Mouse (Mus musculus) midbrain, embryonic 14.5 days (tissue): ENCODE measurements around the gene Tnnt3. TPM values are rescaled to one million over a fixed set of nuclear protein-coding genes. Genes with fewer than 3 reads are reported as not detected.

ENCODE experiments used
- ATAC-seq: fragments of 200-750 bp; cut with Nextera tagmentation; 2 replicates; pipeline ENCODE4 v1.8.0; 2017; ENCODE audit warnings: moderate number of reproducible peaks, moderate library complexity; ENCODE audit not compliant: low FRiP score, low TSS enrichment
- DNase-seq: peaks from one replicate; pipeline ENCODE4 v3.0.0-alpha.2; 2015
- H3K27ac ChIP-seq: fragments of 300-500 bp; sonication (generic); replicated peaks from 2 replicates; pipeline ENCODE4 v1.5.1; 2014; ENCODE audit warnings: mild to moderate bottlenecking, low read depth, low read length, moderate library complexity
- H3K27me3 ChIP-seq: fragments of 300-500 bp; sonication (generic); 2 replicates; pipeline ENCODE4 v1.6.1; 2014; ENCODE audit warnings: low read length, control low read depth, mixed read lengths; ENCODE audit not compliant: control insufficient read depth, insufficient read depth
- H3K36me3 ChIP-seq: fragments of 300-500 bp; sonication (generic); 2 replicates; pipeline ENCODE4 v1.6.1; 2014; ENCODE audit warnings: low read length, control low read depth; ENCODE audit not compliant: control insufficient read depth, insufficient read depth
- H3K4me1 ChIP-seq: fragments of 300-500 bp; sonication (generic); 2 replicates; pipeline ENCODE4 v1.6.1; 2014; ENCODE audit warnings: mild to moderate bottlenecking, antibody characterized with exemption, low read length, control low read depth; ENCODE audit not compliant: control insufficient read depth, insufficient read depth
- H3K4me2 ChIP-seq: fragments of 300-500 bp; sonication (generic); 2 replicates; pipeline ENCODE4 v1.6.1; 2014; ENCODE audit warnings: mild to moderate bottlenecking, low read length, moderate library complexity
- H3K4me3 ChIP-seq: fragments of 300-500 bp; sonication (generic); replicated peaks from 2 replicates; pipeline ENCODE4 v1.5.1; 2014; ENCODE audit warnings: low read depth, low read length
- H3K9ac ChIP-seq: fragments of 300-500 bp; sonication (generic); replicated peaks from 2 replicates; pipeline ENCODE4 v1.6.1; 2014; ENCODE audit warnings: mild to moderate bottlenecking, low read length, moderate library complexity
- H3K9me3 ChIP-seq: fragments of 300-500 bp; sonication (generic); 2 replicates; pipeline ENCODE4 v1.6.1; 2016; ENCODE audit warnings: low read length, control low read depth, mixed read lengths; ENCODE audit not compliant: control insufficient read depth
- WGBS: fragments of 180-500 bp; shearing (Covaris S2); extraction: QIAGEN DNeasy Blood & Tissue Kit; methylation state at CpG from one replicate; pipeline ENCODE4 v1.1.7; 2014; 5-methylcytosine and 5-hydroxymethylcytosine counted together
- polyA plus RNA-seq: library from polyadenylated mRNA; unstranded; fragments of >200 nt; fragmentation: Nextera tagmentation; extraction: Ambion mirVana; gene quantifications from 2 replicates; pipeline ENCODE4 v1.2.1, GENCODE M21; 2014

The Tnnt3 gene
- polyA plus RNA-seq, 1 experiment from 2014 or later, result 1.1 TPM

- H3K9ac ChIP-seq, result no peak overlapping the region
- H3K4me2 ChIP-seq, result no peak overlapping the region
- WGBS, result 91% methylated on average over 4 of the region's 4 CpGs
- no peaks in the 10 kb centered on the region for H3K27me3 ChIP-seq
- H3K36me3 ChIP-seq, result peaks cover 3% of the 10 kb centered on the region; the same call in 1 of the 2 replicates
- no peak overlapping the region for H3K27ac ChIP-seq
- ATAC-seq (no peak), DNase-seq (no peak)
- H3K4me1 ChIP-seq, result peaks cover 19% of the 10 kb centered on the region
- H3K4me3 ChIP-seq, result no peak overlapping the region
- no peaks in the 10 kb centered on the region for H3K9me3 ChIP-seq
Observed at GRCm38 (mm10) chr7:142535116-142535515, 36.5 kb downstream of the Tnnt3 start.

- no peak overlapping the region for H3K4me3 ChIP-seq
- no peaks in the 10 kb centered on the region for H3K27me3 ChIP-seq
- H3K4me1 ChIP-seq, result peaks cover 19% of the 10 kb centered on the region
- WGBS, result 99% methylated on average over 5 of the region's 5 CpGs
- no peak overlapping the region for H3K27ac ChIP-seq
- ATAC-seq (no peak), DNase-seq (no peak)
- no peak overlapping the region for H3K4me2 ChIP-seq
- no peak overlapping the region for H3K9ac ChIP-seq
- no peaks in the 10 kb centered on the region for H3K9me3 ChIP-seq
- peaks cover 6% of the 10 kb centered on the region; the same call in 1 of the 2 replicates for H3K36me3 ChIP-seq
Observed at GRCm38 (mm10) chr7:142535832-142536231, 37.2 kb downstream of the Tnnt3 start.

- H3K9me3 ChIP-seq, result no peaks in the 10 kb centered on the region
- DNase-seq (no peak), ATAC-seq (no peak)
- no peak overlapping the region for H3K9ac ChIP-seq
- no peak overlapping the region for H3K4me3 ChIP-seq
- no peak overlapping the region for H3K27ac ChIP-seq
- H3K27me3 ChIP-seq, result no peaks in the 10 kb centered on the region
- H3K36me3 ChIP-seq, result peaks cover 11% of the 10 kb centered on the region; the same call in 1 of the 2 replicates
- no peak overlapping the region for H3K4me2 ChIP-seq
- WGBS, result 71% methylated on average over 5 of the region's 5 CpGs
- H3K4me1 ChIP-seq, result peaks cover 19% of the 10 kb centered on the region
Observed at GRCm38 (mm10) chr7:142537181-142537580, 38.5 kb downstream of the Tnnt3 start.

- Histone ChIP-seq H3K4me1 (peaks cover 18% of the 10 kb centered on the region), H3K27ac (peak overlapping the region; percentile 38; the same call in 1 of the 2 replicates), H3K4me3 (no peak overlapping the region), H3K27me3 (no peaks in the 10 kb centered on the region), H3K9me3 (no peaks in the 10 kb centered on the region), H3K4me2 (no peak overlapping the region), H3K9ac (no peak overlapping the region), H3K36me3 (peaks cover 11% of the 10 kb centered on the region; the same call in 1 of the 2 replicates)
- no peak for ATAC-seq
- 6% methylated on average over 6 of the region's 6 CpGs for WGBS
- peak; percentile 91 for DNase-seq
Observed at GRCm38 (mm10) chr7:142537879-142538278, 39.2 kb downstream of the Tnnt3 start.

GRCm38 (mm10) chr7:142538291-142538690 lies 39.7 kb downstream of the Tnnt3 start:
- Histone ChIP-seq H3K9ac (no peak overlapping the region), H3K4me3 (no peak overlapping the region), H3K9me3 (no peaks in the 10 kb centered on the region), H3K27ac (peak overlapping the region; percentile 38), H3K36me3 (peaks cover 11% of the 10 kb centered on the region; the same call in 1 of the 2 replicates), H3K27me3 (no peaks in the 10 kb centered on the region), H3K4me2 (no peak overlapping the region), H3K4me1 (peaks cover 21% of the 10 kb centered on the region)
- DNase-seq, result no peak
- WGBS, result 37% methylated on average over 4 of the region's 4 CpGs
- no peak for ATAC-seq

- H3K9ac ChIP-seq, result no peak overlapping the region
- H3K4me3 ChIP-seq, result no peak overlapping the region
- H3K4me2 ChIP-seq, result no peak overlapping the region
- peaks cover 11% of the 10 kb centered on the region; the same call in 1 of the 2 replicates for H3K36me3 ChIP-seq
- H3K27me3 ChIP-seq, result no peaks in the 10 kb centered on the region
- H3K27ac ChIP-seq, result no peak overlapping the region
- H3K9me3 ChIP-seq, result no peaks in the 10 kb centered on the region
- no peak for ATAC-seq
- peaks cover 17% of the 10 kb centered on the region for H3K4me1 ChIP-seq
- DNase-seq, result no peak
- WGBS, result 29% methylated on average over 6 of the region's 6 CpGs
Observed at GRCm38 (mm10) chr7:142538766-142539165, 40.1 kb downstream of the Tnnt3 start.

GRCm38 (mm10) chr7:142539828-142540227 lies 41.2 kb downstream of the Tnnt3 start:
- Histone ChIP-seq H3K9ac (no peak overlapping the region), H3K4me3 (no peak overlapping the region), H3K27me3 (no peaks in the 10 kb centered on the region), H3K36me3 (peaks cover 11% of the 10 kb centered on the region; the same call in 1 of the 2 replicates), H3K4me1 (peaks cover 12% of the 10 kb centered on the region), H3K27ac (no peak overlapping the region), H3K9me3 (no peaks in the 10 kb centered on the region), H3K4me2 (no peak overlapping the region)
- 66% methylated on average over 8 of the region's 8 CpGs for WGBS
- ATAC-seq (no peak), DNase-seq (no peak)

- no peak overlapping the region for H3K4me3 ChIP-seq
- H3K27me3 ChIP-seq, result no peaks in the 10 kb centered on the region
- WGBS, result 18% methylated on average over 11 of the region's 11 CpGs
- DNase-seq (no peak), ATAC-seq (no peak)
- no peaks in the 10 kb centered on the region for H3K9me3 ChIP-seq
- H3K4me2 ChIP-seq, result no peak overlapping the region
- H3K36me3 ChIP-seq, result peaks cover 8% of the 10 kb centered on the region; the same call in 1 of the 2 replicates
- no peak overlapping the region for H3K27ac ChIP-seq
- peak overlapping the region; percentile 29; the same call in 1 of the 2 replicates for H3K9ac ChIP-seq
- H3K4me1 ChIP-seq, result peaks cover 12% of the 10 kb centered on the region
Observed at GRCm38 (mm10) chr7:142542771-142543303, 44.2 kb downstream of the Tnnt3 start.

- peaks cover 13% of the 10 kb centered on the region for H3K4me1 ChIP-seq
- H3K9me3 ChIP-seq, result no peaks in the 10 kb centered on the region
- H3K27ac ChIP-seq, result no peak overlapping the region
- H3K4me3 ChIP-seq, result no peak overlapping the region
- WGBS, result 86% methylated on average over 7 of the region's 7 CpGs
- H3K9ac ChIP-seq, result no peak overlapping the region
- no peak overlapping the region for H3K4me2 ChIP-seq
- peaks cover 3% of the 10 kb centered on the region; the same call in 1 of the 2 replicates for H3K36me3 ChIP-seq
- ATAC-seq (no peak), DNase-seq (no peak)
- no peaks in the 10 kb centered on the region for H3K27me3 ChIP-seq
Observed at GRCm38 (mm10) chr7:142545967-142546366, 47.3 kb downstream of the Tnnt3 start.
